Mouse (Mus musculus) bone marrow macrophage, adult 2 months (primary cell): ENCODE results near the gene Golm1.

Experiments used
- CTCF ChIP-seq: IDR thresholded peaks from 2 replicates; pipeline ENCODE4 v1.5.1; 2012; ENCODE audit warnings: low read depth, mild to moderate bottlenecking, low read length, moderate library complexity
- POLR2A ChIP-seq: IDR thresholded peaks from 2 replicates; pipeline ENCODE4 v1.6.1; 2012; ENCODE audit warnings: mild to moderate bottlenecking, low read depth, low read length, borderline replicate concordance

DNA sequence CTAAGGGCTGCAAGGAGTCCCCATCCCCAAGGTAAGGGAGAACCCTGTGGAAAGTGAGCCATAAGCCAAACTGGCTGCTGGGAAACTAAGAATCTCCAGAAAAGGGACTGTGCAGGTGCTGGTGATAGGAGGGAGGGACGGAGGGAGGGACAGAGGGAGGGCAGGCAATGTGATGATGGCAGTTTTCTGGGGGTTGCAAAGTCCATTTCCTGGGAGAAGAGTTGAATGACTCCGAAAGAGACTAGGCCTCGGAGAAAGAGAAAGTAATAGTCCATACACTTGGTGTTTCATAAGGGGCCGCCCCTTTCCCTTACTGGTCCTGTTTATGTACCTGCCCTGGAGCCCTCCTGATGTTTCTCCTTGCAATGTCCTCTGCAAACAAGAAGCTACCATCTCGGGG lies 21.1 kb downstream of the Golm1 start:
- TF ChIP-seq CTCF (no peak), POLR2A (no peak)
